Mouse (Mus musculus): Measurements from ENCODE around the gene Scn8a.
"Not testable (repeated sequence)": the region's sequence is repeated elsewhere in the genome, so short reads cannot be mapped to it uniquely, and the experiment has no call there.

Gene Scn8a

GRCm38 (mm10) chr15:100869558-100869957 lies at the start of gene Scn8a:
TSS of gene Scn8a (plus strand) at chr15:100869858.
- DNase-seq (ENCODE audit: low spot score) = no peak

- DNase-seq (ENCODE audit: low spot score) = no peak
Observed at GRCm38 (mm10) chr15:100821824-100822223, 47.8 kb upstream of the Scn8a start.

- not testable (repeated sequence) for DNase-seq (ENCODE audit: low spot score)
Observed at GRCm38 (mm10) chr15:100822370-100822769, 47.3 kb upstream of the Scn8a start.

- no peak for DNase-seq (ENCODE audit: low spot score)
Observed at GRCm38 (mm10) chr15:100825249-100825856, 44.3 kb upstream of the Scn8a start.

- no peak for DNase-seq (ENCODE audit: low spot score)
Observed at GRCm38 (mm10) chr15:100826076-100826475, 43.6 kb upstream of the Scn8a start.

- DNase-seq (ENCODE audit: low spot score) = no peak
Observed at GRCm38 (mm10) chr15:100829775-100830174, 39.9 kb upstream of the Scn8a start.

- DNase-seq (ENCODE audit: low spot score) = no peak
Observed at GRCm38 (mm10) chr15:100830682-100831081, 39.0 kb upstream of the Scn8a start.

- no peak for DNase-seq (ENCODE audit: low spot score)
Observed at GRCm38 (mm10) chr15:100832144-100832543, 37.5 kb upstream of the Scn8a start.

GRCm38 (mm10) chr15:100832784-100833183 lies 36.9 kb upstream of the Scn8a start:
- no peak for DNase-seq (ENCODE audit: low spot score)

GRCm38 (mm10) chr15:100836729-100837128 lies 32.9 kb upstream of the Scn8a start:
- DNase-seq (ENCODE audit: low spot score) = no peak

GRCm38 (mm10) chr15:100838607-100839207 lies 31.0 kb upstream of the Scn8a start:
- DNase-seq (ENCODE audit: low spot score) = peak; percentile 71

- DNase-seq (ENCODE audit: low spot score) = no peak
Observed at GRCm38 (mm10) chr15:100844336-100844735, 25.3 kb upstream of the Scn8a start.

- peak; percentile 73 for DNase-seq (ENCODE audit: low spot score)
Observed at GRCm38 (mm10) chr15:100845049-100845879, 24.4 kb upstream of the Scn8a start.

GRCm38 (mm10) chr15:100847193-100847592 lies 22.5 kb upstream of the Scn8a start:
- DNase-seq (ENCODE audit: low spot score) = no peak

GRCm38 (mm10) chr15:100857586-100857985 lies 12.1 kb upstream of the Scn8a start:
- DNase-seq (ENCODE audit: low spot score) = no peak

GRCm38 (mm10) chr15:100860856-100861255 lies 8.8 kb upstream of the Scn8a start:
- DNase-seq (ENCODE audit: low spot score) = no peak

- no peak for DNase-seq (ENCODE audit: low spot score)
Observed at GRCm38 (mm10) chr15:100865556-100865955, 4.1 kb upstream of the Scn8a start.

GRCm38 (mm10) chr15:100870001-100870774 lies 530 bp downstream of the Scn8a start:
- peak; percentile 71 for DNase-seq (ENCODE audit: low spot score)

GRCm38 (mm10) chr15:100870775-100871106 lies 1.1 kb downstream of the Scn8a start:
- peak; percentile 72 for DNase-seq (ENCODE audit: low spot score)

GRCm38 (mm10) chr15:100871107-100872011 lies 1.7 kb downstream of the Scn8a start:
- DNase-seq (ENCODE audit: low spot score) = peak; percentile 19

- peak; percentile 97 for DNase-seq (ENCODE audit: low spot score)
Observed at GRCm38 (mm10) chr15:100873155-100873554, 3.5 kb downstream of the Scn8a start.
